Mouse (Mus musculus) cerebellum, adult 11-12 months (tissue): ENCODE measurements around the gene Baz2b.
A peak's percentile ranks its signal among the peaks of the same experiment; 100 is the strongest.

Experiments
- DNase-seq: peaks from one replicate; pipeline ENCODE4 v3.0.0; 2022

Gene Baz2b

GRCm38 (mm10) chr2:60044988-60045387 lies 164.7 kb downstream of the Baz2b start:
- DNase-seq = no peak

DNA sequence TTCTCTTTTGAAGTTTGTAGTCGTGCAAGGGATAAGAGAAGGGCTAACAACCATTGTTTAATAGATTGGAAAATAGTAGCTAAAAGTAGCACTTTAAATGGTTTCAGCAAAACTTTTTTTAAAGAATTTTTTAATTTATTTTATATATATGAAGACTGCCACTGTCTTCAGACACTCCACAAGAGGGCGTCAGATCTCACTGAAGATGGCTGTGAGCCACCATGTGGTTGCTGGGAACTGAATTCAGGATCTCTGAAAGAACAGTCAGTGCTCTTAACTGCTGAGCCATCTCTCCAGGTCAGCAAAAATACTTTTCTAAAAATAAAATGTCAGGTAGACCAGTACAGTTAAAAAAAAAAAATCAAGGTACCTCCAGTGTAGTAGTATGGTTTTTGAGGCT lies 165.1 kb downstream of the Baz2b start:
- no peak for DNase-seq

DNA sequence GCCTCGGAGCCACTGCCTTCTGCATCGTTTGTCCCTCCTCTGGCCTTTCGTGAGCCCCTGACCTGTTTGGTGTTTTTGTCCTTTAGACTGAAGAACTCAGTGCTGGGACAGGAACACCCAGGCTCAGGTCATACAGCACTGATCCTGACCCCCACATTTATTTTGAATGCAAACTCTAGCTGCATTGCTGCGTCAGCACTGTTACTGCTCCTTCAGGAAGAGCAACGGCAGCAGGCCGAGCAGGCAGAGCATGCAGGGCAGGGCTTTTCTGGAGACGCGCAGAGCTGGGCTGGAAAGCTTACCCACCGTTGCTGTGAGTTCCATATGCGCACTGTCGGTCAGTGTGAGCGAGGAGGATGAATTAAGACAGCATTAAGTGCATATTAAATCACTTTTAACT lies 166.9 kb downstream of the Baz2b start:
- DNase-seq = peak; percentile 43

DNA sequence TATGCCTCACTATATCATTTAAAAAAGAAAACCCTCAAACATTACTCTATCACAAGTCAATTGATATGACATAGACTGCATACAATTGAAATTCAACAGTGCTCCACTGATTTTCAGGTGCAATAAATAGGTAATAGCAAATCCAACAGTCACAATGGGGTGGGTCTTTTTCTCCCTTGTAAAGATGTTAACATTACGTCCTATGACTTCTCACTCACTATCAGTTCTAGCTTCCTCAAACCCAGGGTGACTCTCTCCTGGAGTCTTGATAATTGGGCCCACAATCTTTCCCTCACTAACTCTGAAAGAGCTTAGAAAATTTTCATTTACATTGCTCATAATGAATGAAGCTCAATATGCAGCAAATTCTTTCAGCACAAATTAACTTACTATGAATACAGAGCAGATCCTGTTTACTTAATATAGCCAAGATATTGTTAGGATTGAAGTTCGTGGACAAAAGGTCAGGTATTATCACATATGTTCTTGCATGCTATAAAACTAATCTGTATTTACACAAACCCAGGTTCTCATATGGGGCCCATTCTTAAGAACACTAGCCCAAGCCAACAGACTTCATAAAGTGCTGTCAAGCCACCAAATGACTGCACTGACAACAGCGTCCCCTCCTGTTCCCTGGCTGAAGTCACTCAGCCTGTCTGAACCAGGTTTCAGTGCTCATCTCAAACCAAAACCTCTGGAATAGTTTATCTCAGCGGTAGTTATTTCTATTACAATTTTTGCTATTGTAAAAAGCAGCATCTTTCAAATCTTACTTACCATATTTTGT lies 168.0 kb downstream of the Baz2b start:
- no peak for DNase-seq

- no peak for DNase-seq
Measured at GRCm38 (mm10) chr2:60040162-60040561, 169.5 kb downstream of the Baz2b start.

GRCm38 (mm10) chr2:60037011-60037551 lies 172.6 kb downstream of the Baz2b start:
- DNase-seq = peak; percentile 51

DNA sequence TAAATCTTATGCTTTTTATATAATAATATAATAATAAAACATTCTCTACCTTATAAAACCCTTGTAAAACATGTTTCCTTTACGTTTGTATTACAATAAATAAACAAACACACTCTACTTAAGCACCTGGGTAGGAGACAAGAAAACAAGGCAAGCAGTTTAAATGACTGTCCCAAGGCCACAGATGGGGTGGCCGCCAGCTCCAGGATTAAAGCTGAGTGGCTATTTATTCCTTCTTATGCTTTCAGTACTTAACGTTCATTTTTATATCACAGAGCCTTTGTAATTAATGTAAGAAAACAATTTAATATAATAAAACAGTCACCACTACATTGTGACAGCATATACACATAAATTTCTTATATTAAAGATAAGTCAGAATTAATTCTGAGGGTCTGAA lies 173.3 kb downstream of the Baz2b start:
- no peak for DNase-seq

DNA sequence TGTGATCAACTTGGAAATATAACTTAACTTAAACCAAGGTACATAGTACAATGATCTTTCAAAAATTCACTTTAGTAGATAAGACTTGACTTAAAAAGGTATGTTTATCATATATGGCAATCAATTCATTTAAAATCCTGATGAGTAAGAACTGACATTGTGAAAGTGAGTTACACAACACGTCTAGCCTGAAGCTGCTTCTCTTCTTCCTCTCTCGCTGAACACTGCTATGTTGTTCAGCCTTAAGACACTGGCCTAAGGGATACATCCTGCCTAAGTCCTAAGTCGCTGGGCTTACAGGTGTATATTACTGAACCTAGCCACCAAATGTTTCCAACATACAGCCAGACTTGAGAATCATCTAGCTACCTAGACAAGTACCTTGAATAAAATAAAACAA lies 178.6 kb downstream of the Baz2b start:
- DNase-seq = no peak

DNA sequence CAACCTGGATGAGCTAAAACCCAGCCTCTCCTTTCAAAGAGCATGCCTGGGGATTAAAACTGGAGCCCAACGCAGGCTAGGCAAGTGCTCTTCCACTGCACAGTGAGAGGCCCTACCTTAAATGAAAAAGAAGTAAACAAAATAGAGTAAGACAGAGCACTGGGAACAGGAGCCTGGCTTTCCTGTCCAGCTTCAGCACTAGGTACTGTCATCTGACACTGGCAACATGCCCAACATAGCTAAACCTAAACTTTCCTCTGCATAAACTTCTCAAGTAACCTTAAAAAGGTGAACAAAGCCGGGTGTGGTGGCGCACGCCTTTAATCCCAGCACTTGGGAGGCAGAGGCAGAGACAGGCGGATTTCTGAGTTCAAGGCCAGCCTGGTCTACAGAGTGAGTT lies 180.6 kb downstream of the Baz2b start:
- no peak for DNase-seq

- no peak for DNase-seq
Measured at GRCm38 (mm10) chr2:60027166-60027565, 182.5 kb downstream of the Baz2b start.

- no peak for DNase-seq
Measured at GRCm38 (mm10) chr2:60026554-60026953, 183.1 kb downstream of the Baz2b start.

- DNase-seq = no peak
Measured at GRCm38 (mm10) chr2:60023777-60024176, 185.9 kb downstream of the Baz2b start.

DNA sequence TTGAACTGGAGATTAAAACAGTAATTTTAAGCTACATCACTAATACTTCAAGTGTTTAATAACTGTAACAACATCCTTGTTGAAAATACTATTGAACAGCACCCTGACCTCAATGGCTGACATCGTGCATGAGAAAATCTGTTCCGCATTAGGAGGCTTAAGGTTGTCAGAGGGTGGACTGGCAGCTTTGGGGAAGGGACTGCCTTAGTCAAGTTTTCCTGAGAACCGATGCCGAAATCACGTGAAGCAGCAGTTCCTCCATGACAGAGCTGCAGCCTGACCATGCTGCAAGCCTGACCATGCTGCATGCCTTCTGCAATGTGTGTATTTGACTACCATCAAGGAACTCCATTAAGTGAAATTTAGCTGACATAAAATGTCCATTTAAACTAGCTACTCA lies 188.1 kb downstream of the Baz2b start:
- DNase-seq = no peak

DNA sequence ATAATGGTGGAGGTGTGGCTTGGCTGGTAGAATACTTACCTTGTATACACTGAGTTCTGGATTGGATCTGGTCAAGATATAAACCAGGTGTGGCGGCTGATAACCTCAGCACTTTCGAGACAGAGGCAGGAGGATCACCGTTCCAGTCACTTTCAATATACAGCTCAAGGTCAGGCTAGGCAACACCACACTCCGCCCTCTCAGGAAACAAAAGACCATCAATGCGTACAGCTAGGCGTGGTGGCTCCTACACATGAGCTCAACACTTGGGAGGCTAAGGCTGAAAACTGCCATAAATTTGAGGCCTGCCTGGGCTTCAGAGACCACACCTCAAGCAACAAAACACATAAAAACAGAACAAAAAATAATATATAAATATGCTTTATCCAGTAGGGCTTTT lies 188.5 kb downstream of the Baz2b start:
- no peak for DNase-seq

DNA sequence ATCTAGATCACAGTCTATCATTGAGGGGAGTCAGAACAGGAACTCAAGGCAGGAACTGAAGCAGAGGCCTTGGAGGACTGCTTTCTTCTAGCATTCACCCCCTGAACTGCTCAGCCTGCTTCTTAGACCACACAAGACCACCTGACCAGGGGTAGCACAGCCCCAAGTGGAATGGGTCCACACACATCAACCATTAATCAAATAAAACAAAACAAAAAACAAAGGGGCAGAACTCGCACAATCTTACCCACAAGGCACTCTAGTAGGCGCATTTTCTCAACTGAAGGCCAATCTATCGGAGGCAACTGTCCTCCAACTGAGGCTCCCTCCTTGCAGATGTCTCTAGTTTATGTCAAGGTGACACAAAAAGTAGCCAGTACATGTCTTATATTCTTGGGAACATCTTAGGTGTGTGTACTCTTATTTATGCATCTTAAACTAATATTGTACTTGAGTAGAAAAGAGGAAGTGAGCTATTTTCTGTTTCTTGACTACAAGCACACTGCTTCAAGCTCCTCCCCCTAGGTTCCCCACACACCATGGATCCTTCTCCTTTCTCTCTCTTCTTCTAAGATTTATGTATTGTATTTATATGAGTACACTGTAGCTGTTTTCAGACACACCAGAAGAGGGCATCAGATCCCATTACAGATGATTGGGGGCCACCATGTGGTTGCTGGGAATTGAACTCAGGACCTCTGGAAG lies 189.9 kb downstream of the Baz2b start:
- no peak for DNase-seq

GRCm38 (mm10) chr2:60018875-60019501 lies 190.7 kb downstream of the Baz2b start:
- no peak for DNase-seq

DNA sequence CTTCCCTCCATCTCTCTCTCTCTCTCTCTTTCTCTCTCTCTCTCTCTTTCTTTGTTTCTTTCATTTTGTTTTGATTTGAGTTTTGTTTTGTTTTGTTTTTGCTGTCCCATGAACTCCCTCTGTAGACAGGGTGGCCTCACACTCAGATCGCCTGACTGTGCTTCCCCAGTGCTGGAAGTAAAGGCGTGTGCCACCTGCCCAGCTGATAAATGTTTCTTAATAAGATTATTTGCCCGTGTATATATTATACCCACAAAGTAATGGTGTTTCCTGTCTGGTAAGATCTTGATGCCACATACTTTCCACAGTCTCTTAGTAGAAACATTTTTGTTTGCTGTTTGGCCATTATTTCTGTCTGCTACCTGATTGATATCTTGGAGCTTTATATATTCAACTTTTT lies 198.1 kb downstream of the Baz2b start:
- no peak for DNase-seq

DNA sequence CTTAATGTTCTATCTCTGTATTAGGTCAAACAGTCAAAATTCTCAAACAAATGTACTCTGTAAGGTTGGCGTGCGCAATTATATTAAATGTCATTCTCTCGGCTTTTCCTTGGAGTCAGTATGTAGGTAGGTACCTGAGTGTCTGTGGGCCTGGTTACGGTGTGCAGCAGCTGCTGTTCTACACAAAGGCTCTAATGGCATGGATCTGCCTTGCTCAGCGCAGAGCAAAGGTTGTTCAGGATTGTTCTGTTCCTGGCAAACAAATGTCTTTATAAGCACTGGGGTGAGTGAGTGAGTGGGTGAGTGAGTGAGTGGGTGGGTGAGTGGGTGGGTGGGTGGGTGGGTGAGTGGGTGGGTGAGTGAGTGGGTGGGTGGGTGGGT lies 206.0 kb downstream of the Baz2b start:
- no peak for DNase-seq

DNA sequence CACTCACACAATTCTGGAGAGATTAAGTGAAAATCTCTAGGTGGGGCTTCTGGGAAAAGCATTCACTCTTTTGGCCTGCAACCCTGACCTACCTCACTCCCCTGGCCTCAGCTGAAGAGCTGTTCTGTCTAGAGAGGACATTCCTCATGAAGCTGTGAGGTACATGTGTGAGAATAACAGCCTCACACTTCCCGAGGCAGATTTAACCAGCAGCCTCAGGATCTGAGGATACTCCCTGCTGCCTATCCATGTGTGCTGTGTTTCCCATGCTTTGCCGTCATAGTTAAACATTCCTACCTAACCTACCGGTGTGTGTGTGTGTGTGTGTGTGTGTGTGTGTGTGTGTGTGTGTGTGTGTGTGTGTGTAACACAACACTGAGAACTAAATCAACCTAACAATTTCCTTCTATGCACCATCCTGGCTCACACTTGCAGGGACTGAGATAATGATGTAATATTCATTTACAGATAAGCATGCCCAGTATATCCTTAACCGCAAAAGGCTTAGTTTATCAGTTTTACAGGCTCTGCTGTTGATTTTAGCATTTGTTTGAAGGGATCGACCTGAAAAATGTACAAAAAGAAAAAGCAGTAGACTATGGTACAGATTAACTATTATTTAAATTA lies 206.5 kb downstream of the Baz2b start:
- DNase-seq = no peak

GRCm38 (mm10) chr2:60000268-60000667 lies 209.4 kb downstream of the Baz2b start:
- no peak for DNase-seq

- no peak for DNase-seq
Measured at GRCm38 (mm10) chr2:59997479-59998228, 212.0 kb downstream of the Baz2b start.

GRCm38 (mm10) chr2:59996911-59997310 lies 212.7 kb downstream of the Baz2b start:
- no peak for DNase-seq

DNA sequence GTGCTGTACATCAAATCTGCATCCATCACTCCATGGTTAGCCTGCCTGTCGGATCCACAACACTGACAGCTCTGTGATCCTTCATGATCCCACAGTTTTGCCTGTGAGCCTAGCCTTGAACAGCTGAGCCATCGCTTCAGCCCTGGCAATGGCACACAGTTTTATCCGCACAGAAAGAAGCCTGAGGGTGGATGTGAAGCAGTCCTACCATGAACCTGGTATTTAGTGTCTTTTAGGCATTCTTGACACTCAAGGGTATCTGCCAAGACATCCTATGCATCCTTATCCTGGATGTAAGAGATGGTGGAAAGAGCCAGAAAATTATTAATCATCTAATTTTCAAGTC lies 216.5 kb downstream of the Baz2b start:
- no peak for DNase-seq
